Mouse (Mus musculus) layer of hippocampus, adult 9-10 months (tissue): ENCODE measurements at regions not wholly inside any gene's neighbourhood (a gene's known extent, or its start where the extent isn't known, plus 50 kb on each side); places are given as distances from the start of the nearest gene placed in this dataset.

ENCODE experiments used
- DNase-seq: peaks from one replicate; pipeline ENCODE4 v3.0.0; 2022; ENCODE audit warnings: low spot score

DNA sequence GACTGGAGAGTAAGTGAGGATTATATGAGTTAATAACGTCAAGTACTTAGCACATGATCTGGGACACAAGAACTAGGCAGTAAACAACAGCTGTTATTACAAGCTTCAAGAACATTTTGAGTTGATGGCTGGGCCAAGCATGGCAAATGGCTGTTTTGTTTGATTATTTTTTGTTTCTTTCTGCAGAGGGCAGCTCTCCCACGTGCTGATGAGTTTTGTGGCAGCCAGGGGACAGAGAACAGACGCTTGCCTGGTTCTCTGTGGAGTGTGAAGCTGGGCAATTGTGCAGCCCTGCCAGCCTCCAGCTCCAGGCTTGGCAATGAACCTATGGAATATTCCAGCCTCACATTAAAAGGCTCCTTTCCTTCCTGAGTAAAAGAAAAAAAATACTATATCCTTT lies 592.2 kb downstream of the Tox3 start:
- DNase-seq: peak; percentile 35

DNA sequence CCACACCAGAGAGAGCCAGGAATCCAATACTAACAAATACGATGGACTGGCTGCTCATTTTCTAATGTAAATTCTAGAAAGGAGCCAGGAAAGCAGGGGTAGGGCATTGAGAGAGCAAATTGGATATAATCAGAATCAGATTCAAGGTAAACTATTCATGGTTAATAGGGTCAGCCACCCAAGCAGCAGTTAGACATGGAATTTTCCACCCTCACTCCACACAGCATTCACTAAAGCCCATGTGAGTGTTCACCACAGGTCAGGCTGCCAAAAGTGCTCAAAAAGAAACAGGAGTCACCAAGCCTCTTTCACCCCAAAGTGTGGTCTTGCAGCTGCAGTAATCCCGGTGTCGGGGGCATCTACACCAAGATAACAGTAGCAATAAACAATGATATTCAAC lies 596.9 kb downstream of the Tox3 start:
- no peak for DNase-seq

DNA sequence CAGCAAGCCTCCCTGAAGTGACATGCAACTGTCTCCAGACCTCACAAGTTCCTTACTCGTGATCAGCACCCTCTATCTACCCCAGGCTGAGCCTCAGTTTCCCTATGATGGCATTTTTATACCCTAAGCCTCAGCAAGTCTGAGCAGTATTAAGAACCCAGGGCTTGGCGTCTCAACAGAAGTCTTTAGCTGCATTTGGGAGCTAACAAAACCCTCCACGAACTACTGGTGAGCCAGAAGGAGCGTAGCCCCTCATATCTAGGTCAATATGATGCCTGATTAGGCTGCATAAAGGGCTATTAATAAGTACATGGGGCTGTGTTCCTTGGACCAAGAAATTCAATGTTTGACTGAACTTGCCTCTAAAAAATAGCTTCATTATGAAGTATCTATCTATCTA lies 600.4 kb downstream of the Tox3 start:
- no peak for DNase-seq

DNA sequence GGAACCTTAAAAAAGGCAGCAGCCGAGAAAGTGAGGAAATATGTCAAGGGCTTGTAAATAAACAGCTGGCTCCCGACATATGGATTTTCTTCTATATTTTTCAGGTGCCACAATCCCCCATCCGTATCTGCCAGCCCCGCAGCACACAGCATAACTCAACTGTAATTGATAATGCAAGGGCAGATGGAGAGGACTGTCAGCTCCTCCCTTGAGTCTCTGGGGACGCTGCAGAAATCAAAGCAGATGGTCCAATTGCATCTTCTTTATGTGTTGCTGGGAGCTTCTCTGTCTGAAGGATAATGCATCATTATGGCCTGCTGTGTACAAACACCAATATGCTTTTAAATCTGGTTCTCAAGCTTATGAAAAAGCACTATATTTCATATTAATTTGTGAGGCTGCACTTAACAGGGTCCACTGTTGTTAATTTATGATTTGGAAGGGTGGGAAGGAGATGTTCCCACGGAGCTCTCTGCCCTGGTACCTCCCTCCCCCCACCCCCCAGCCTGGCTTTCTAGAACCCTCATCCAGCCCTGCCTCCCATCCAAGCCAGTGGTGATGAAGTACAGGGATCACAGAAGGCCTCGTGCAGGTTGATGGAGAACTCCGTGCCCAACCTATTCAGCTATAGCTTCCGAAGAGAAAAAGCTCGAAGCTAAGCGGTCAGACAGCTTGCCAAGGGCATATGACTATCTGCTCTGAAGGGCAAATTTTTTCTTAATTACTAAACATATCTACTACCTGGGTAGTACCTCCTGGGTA lies 603.7 kb downstream of the Tox3 start:
- no peak for DNase-seq

DNA sequence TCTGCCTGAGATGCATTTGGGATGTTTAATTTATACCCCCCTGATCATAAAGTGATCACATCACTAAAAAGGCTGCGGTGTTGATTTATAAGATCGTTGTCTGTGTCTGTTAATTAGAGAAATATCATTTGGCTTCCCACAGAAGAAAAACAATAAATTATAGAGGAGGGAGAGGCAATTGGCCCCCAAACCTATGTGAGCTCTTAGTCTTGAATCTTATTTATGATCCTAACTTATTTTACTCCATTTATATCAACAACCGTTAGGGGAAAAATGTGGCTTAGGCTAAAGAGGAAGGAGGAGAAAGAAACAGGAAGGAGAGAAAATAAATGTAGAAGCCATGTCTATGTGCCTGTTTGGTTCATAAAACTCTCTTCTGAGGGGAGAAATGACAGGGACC lies 609.5 kb downstream of the Tox3 start:
- no peak for DNase-seq

DNA sequence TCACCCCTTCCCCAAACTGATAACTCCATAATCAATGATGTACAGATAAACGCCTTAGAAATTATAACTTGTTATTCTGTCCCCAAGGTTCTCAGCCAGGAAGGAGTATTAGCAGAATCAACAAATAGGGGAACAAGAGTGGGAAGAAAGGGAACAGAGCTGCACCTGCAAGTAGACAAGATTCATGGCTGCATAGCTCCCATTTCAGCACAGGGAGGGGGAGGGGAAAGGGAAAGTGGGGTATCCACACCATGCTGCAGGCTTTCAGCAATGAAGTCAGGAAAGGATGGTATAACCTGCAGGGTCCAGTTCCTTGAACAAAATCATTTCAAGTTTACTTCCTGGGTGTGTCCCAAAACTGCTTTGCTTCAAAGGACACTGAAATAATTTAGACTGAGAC lies 610.5 kb downstream of the Tox3 start:
- DNase-seq: no peak

DNA sequence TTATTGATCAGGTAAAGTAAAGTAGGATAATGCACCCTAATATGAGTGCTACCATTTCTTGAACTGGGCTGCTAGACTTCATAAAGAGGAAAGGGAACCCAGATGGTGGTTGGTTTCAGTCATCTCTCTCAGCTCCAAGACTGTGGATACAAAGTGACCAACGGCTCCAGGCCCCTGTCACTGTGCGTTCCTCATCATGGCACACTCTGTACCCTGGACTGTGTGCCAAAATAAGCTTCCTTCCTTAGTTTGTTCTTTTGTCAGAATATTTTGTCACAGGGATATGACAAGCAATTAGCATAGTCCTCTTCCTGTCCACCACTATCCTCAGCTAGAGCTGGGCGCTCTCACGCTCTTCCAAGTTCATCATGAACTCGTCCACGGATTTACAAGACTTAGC lies 620.9 kb downstream of the Tox3 start:
- DNase-seq: no peak

DNA sequence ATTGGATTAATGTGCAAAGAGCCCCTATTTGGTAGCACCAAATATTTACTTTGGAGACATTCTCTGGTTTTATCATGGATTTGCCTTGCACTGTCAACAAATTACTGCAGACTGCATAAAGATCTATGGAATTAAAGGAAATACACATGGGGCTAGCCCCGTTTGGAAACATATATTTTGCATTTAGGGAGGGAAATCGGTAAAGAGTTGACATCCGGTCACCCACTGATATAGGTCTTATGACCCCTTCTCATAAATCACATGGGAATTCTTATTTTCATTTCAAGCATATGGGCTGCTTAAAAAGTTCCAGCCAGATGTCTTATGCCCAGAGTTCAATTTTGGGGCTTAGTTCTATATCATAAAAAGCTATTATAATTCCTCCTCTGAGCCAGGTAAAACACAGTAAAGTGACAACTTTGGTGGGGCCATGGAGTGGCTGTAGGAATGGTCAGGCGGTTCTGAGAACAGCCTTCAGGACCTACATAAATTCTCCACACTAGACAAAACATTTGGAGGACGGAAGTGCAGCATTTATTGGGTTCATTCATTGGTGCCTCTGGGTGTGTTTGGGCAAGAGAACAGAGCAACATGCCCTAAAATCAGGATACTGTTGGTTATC lies 626.3 kb downstream of the Tox3 start:
- DNase-seq: no peak

DNA sequence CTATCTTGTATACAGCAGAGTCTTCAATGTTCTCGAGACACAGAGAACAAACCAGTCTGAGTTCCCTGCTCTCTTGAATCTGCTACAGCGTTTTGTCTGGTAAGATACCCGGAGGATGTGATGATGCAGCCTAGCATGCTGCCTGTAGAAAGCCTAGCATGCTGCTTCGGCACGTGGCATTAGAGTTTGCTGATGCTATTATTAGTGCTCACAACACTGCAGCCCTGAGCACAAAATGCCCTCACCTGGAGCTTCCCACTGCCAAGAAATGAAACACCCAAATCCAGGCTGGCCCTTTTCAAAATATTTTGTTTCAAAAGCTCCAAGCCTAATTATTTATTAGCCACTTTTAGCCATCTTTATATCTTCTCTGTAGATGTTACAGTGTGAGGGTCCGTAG lies 634.3 kb downstream of the Tox3 start:
- DNase-seq: no peak

DNA sequence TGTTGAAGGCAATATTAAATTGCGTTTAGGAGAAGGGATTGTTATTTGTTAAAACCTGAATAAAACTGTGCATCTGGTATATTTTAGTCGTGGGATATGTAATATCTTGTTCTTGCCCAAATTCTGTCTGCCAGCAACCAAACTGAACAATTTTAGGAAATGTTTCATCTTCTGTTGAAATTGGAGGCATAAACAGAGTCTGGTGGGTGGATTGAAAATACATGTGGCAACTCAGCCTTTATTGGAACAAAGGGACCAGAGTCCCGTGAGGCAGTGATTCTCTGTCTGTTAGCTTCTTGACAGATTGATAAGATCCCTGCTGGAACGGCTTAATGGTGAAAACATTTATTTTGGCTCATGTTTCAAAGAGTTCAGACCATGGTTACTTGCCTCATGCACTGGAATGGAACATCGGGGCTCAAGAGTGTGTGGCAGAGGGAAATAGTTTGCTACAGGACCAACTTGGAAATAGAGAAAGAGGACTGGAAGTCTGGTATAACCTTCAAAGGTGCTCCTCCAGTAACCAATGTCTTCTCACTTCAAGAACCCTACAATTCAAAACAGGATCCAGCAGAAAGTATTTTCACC lies 640.7 kb downstream of the Tox3 start:
- peak; percentile 30 for DNase-seq

DNA sequence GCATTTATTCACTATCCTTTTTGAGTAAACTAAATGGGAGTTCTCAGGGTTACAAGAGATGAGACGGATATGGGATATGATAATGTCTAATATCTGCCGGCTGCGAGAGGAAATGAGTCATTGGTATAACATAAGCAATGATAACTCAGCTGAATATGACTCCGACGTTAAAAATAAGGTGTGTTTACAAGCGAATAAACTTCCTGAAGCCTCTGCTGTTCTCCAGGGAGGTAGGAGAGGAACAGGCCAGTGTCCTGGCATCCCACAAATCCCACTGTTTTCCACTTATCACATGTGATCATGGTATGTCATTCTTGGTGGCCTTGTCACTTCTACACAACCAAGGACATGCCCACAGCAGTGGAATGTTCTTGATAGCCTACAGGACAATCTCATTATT lies 641.7 kb upstream of the Sall1 start:
- DNase-seq: no peak

DNA sequence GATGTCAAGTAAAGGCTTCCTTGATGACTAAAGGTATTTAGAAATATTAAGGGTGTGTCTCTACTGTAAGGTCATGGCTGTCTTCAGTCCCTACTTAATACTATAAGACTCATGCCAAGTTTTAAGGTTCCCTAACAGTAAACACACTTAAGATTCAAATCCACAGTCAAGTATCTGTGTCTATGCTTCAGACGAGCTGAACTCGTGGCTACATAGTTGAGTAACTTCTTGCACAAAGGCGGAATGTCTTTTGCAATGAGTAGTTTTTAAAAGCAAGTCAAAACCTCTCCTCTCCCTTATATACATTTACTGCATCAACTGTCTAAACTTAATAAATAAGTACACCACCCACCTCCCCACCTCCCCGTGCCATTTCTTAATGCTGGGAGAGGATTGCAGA lies 637.0 kb upstream of the Sall1 start:
- DNase-seq: no peak

DNA sequence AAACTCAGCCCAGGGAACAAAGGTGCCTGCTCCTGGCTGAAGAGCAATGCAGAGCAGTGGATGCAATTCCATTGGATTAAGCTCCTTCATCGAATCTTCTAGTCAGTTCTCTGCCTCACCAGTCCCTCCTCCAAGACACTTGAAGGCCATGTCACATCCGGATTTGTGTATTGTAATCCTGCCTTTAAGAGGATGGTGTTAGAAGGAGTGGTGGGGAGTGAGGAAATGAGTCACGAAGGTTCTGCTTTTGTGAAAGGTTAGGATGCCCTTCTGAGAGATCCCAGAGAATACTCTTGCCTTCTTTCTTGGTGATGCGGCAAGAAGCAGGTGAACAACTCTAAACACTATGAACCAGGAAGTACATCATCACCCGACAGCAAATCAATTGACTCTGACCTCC lies 636.4 kb upstream of the Sall1 start:
- no peak for DNase-seq

DNA sequence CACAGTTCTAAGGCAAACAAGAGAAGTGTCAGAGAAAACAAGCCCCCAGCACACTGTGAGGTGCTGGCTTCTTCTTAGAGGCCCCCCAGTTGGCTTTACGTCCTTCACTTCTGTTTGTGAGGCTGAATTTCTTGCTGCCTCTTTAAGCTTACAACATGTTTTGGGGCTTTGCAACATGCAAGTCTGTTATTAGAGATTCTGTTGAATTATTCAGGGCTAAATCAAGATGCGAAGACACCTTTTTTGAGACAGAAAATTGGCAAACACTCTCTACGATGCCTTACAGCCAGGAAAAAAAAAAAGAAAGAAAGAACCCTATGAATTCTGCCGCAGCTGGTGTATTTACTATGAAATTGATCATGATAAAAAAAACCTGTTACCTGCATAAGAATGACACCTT lies 635.6 kb upstream of the Sall1 start:
- DNase-seq: no peak

DNA sequence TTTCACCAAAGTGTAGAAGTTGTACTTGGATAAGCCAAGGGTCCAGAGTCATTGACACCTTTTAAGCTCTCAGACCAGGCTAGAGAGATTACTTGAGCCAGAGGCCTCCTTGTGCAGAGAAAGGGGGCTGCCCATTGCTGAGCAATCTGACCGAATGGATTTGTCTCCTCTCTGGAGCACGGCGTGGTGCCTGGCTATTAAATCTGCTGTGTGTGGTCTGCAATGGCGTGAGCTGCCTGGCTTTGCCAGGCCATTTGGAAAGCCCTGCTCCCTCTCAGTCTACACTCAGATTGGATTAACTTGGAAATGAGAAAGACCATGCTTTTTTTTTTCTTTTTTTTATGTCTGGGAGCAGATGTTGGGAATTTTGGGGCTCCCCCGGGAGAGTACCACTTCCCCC lies 633.3 kb upstream of the Sall1 start:
- no peak for DNase-seq

DNA sequence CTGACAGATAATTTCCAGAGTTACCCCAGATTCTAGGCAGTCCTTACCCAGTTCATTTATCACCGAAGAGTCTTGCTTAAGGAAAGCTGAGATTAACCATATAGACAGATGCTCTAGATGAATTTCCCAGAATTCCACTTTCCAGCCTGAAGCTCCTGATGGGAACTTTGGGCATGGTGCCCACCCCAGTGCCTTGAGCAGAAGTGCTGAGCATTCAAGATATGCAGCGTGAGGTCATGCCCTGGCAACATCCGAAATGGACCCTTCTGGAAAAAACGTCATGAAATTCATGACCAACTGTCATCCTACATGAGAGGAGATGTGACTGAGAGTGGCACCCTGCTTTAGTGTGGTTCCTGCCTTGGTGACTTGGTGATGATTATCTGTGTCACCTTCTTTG lies 629.9 kb upstream of the Sall1 start:
- no peak for DNase-seq

DNA sequence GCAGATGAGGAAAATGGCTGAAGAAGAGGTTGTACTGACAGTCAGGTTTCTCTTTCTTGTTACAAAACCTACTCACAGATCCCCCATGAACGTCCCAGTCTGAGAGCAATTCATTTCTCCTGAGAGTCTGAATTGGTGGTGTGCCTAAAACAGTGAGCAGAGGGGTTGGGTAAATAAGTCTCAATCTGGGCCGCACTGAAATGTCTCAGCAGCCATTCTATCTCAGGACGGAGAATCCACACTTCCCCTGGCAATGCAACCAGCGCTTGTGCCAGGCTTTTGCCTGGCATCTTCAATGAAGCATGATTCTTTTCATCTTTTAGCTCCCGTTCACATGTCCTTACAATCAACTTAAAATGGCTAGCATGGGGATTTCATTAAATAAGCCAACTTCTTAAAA lies 628.7 kb upstream of the Sall1 start:
- DNase-seq: no peak

DNA sequence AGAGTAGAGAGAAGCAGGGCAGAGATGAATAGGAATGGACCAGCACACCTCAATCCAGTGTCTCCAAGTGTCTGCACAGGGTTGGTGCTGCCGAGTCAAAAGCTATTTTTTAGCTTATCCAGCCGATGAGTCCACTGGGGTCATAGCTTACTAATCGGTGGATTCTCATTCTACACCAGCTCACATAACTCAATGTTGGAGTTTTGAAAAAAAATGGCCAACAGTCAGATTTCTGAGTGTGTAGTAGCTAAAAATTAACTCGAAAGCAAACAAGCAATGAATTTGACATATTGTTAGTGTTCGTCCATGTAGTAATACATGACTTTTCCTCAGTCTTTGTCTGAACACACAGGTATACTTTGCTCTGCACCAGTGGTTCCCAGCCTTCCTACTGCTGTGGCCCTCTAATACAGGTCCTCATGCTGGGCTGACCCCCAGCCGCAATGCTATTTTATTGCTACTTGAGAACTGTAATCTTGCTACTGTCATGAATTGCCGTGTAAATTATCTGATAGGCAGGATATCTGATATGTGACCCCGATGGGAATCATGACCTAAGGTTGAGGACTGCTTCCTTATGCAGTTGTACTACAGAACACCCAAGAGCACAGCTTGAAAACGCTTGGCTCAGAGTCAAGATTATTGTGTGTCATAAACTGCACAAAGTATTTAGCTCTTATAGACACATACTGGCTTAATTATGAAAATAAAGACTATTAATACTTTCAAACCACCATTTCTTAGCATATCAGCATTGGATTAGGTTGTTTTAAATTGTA lies 621.1 kb upstream of the Sall1 start:
- DNase-seq: no peak

DNA sequence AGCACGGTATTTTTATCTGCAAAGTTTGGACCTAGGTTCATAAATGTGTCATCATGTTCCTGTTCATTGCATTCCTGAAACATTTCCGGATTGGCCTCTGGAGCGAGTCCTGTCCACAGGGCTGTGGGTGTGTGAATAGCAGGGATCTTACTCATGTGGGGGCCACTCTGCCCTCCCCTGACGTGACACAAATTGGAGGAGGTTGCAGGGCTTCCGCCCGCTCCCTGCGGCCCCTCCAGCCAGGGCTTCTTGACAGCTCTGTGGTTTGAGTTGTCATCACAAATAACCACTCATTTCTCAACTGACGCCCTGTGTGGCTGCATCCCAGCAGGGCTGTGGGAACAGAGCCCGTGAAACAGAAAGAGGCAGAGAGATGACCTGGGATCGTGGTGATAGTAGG lies 619.9 kb upstream of the Sall1 start:
- DNase-seq: no peak

DNA sequence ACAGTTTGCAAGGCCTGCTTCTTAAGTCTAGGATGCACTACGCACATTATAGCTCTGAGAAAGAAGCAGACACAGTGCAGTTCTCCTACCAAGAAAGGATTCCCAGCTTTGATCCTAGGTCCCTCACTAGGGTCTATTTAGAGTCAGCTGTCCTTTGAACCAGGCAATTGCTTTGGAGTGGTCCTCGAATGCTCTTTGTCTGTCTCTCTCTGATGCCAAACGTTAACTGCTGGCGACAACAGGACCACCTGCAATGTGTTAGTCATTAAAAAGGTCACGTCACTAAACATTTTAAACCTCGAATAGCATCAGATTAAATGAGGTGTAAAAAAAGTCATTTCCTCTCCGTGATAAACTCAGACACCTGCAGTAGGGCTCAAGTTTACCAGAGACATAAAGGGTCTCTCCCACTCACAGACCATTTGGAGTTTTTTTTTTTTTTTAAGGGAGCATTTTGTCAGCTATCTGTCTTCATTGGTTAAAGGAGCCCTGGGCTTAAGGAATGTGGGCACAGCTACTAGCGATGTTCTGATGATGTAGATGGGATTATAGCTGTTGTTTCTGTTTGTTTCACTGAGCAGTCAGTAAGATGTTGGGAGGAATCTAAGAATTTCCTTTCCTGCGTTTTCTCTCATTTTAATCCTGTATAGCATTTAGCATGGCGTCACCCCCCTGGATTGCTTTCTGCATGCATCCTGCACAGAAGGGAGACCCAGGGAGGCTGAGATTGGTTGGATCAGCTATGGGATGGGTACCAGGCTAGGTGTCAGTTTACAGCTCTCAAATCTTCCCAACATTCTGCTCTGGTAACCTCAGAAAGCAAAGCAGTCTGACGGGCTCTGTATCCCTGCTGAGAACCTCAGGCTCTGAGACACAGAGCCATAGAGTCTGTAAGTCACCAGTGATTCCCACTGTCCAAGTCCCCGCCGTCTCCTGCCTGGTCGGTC lies 615.3 kb upstream of the Sall1 start:
- DNase-seq: no peak

DNA sequence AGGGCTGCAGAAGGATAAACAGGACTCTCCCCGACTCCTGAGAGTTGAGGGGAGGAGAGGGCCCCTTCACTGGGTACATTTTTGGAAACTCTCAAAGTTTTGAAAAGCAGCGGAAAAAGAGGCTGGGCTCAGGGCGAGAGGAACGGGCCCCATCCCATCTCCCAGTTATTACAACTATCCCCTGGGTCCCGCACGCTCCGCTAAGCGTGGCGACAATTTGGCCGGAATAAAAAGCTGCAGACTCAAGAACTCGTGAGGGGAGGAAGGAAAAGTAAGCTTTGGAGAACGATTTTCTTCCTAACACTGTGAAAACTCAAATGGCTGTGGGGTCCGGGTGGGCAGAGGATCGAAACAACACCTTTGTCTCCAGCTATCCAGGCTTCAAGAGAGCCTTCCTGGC lies 611.4 kb upstream of the Sall1 start:
- DNase-seq: no peak
